Mouse (Mus musculus) CH12.LX (cell line): ENCODE results near the gene Tpk1. TPM values are rescaled to one million over a fixed set of nuclear protein-coding genes. Genes with fewer than 3 reads are reported as not detected.

Experiments used
- DNase-seq: peaks from one replicate; pipeline ENCODE4 v3.0.0-alpha.2; 2013; ENCODE audit errors: extremely low read depth
- H3K27ac ChIP-seq: 2 replicates; pipeline ENCODE4 v1.5.1; 2012; ENCODE audit warnings: low read depth, mild to moderate bottlenecking, control low read depth, moderate library complexity; ENCODE audit not compliant: insufficient read depth
- H3K27me3 ChIP-seq: replicated peaks from 2 replicates; pipeline ENCODE3; 2012; ENCODE audit warnings: inconsistent platforms
- H3K36me3 ChIP-seq, 2 experiments: replicated peaks in 1 of 2; 2 replicates each; pipeline versions ENCODE3 to v1.6.1; 2012; ENCODE audit warnings: inconsistent platforms in 1 of 2, low read length in 1 of 2, mild to moderate bottlenecking in 1 of 2, mixed read lengths in 1 of 2, moderate library complexity in 1 of 2; ENCODE audit not compliant: control insufficient read depth in 1 of 2, insufficient read depth in 1 of 2
- H3K4me1 ChIP-seq, 2 experiments: 2 replicates each; pipeline ENCODE4 v1.6.1; 2012; ENCODE audit warnings: inconsistent platforms in 1 of 2, moderate library complexity in 1 of 2; ENCODE audit not compliant: insufficient read depth in 2 of 2, control insufficient read depth in 1 of 2
- H3K4me2 ChIP-seq: 2 replicates; pipeline ENCODE4 v1.6.1; 2012; ENCODE audit warnings: low read depth, mild to moderate bottlenecking, control low read depth; ENCODE audit not compliant: poor library complexity, insufficient read depth, severe bottlenecking
- H3K4me3 ChIP-seq, 3 experiments: fragments of 150-350 bp in 1 of 3; sonication (generic) in 1 of 3; replicated peaks in 1 of 3; 2 replicates each; pipeline versions ENCODE3 to v1.5.1; 2011 to 2012; ENCODE audit warnings: low read depth in 2 of 3, low read length in 2 of 3, mild to moderate bottlenecking in 2 of 3, moderate library complexity in 2 of 3, control low read depth in 1 of 3, improper control_type of control experiment in 1 of 3, inconsistent platforms in 1 of 3, mixed read lengths in 1 of 3; ENCODE audit not compliant: poor library complexity in 1 of 3
- H3K79me2 ChIP-seq: replicated peaks from 2 replicates; pipeline ENCODE4 v1.6.1; 2012; ENCODE audit warnings: mild to moderate bottlenecking, moderate library complexity; ENCODE audit not compliant: control insufficient read depth, poor library complexity, insufficient read depth, severe bottlenecking; ENCODE audit errors: extremely low read depth
- H3K9ac ChIP-seq: 2 replicates; pipeline ENCODE4 v1.6.1; 2012; ENCODE audit warnings: low read depth, mild to moderate bottlenecking, control low read depth, moderate library complexity; ENCODE audit not compliant: insufficient read depth
- H3K9me3 ChIP-seq: replicated peaks from 2 replicates; pipeline ENCODE3; 2012; ENCODE audit warnings: low read length, inconsistent platforms, mixed read lengths
- BHLHE40 ChIP-seq: IDR thresholded peaks from 2 replicates; pipeline ENCODE4 v1.6.1; 2011; ENCODE audit warnings: mild to moderate bottlenecking, low read depth, low read length, improper control_type of control experiment
- CHD1 ChIP-seq: IDR thresholded peaks from 2 replicates; pipeline ENCODE4 v1.6.1; 2012; ENCODE audit warnings: low read depth, low read length, improper control_type of control experiment, inconsistent platforms
- CHD2 ChIP-seq: IDR thresholded peaks from 2 replicates; pipeline ENCODE4 v1.6.1; 2011; ENCODE audit warnings: low read length, improper control_type of control experiment
- CTCF ChIP-seq, 2 experiments: IDR thresholded peaks in 1 of 2; conservative IDR thresholded peaks in 1 of 2; 2 replicates each; pipeline ENCODE4 v1.5.1; 2011 to 2012; ENCODE audit warnings: low read depth in 2 of 2, low read length in 2 of 2, improper control_type of control experiment in 1 of 2, inconsistent platforms in 1 of 2, mild to moderate bottlenecking in 1 of 2, moderate library complexity in 1 of 2
- E2F4 ChIP-seq: IDR thresholded peaks from 2 replicates; pipeline ENCODE4 v1.6.1; 2011; ENCODE audit warnings: low read depth, low read length, improper control_type of control experiment; ENCODE audit not compliant: insufficient replicate concordance
- ELF1 ChIP-seq: IDR thresholded peaks from 2 replicates; pipeline ENCODE4 v1.6.1; 2014; ENCODE audit warnings: low read depth, mild to moderate bottlenecking, inconsistent platforms, low read length, improper control_type of control experiment
- EP300 ChIP-seq: IDR thresholded peaks from 2 replicates; pipeline ENCODE4 v1.6.1; 2011; ENCODE audit warnings: low read length, improper control_type of control experiment
- ETS1 ChIP-seq: conservative IDR thresholded peaks from 2 replicates; pipeline ENCODE4 v1.6.1; 2012; ENCODE audit warnings: low read depth, mild to moderate bottlenecking, inconsistent platforms, low read length, improper control_type of control experiment, moderate library complexity
- GABPA ChIP-seq: IDR thresholded peaks from 2 replicates; pipeline ENCODE4 v1.6.1; 2012; ENCODE audit warnings: low read depth, low read length, improper control_type of control experiment, inconsistent platforms; ENCODE audit not compliant: insufficient replicate concordance
- HCFC1 ChIP-seq: IDR thresholded peaks from 2 replicates; pipeline ENCODE4 v1.6.1; 2012; ENCODE audit warnings: low read depth, mild to moderate bottlenecking, inconsistent platforms, low read length, improper control_type of control experiment
- IRF4 ChIP-seq: IDR thresholded peaks from 2 replicates; pipeline ENCODE4 v1.6.1; 2014; ENCODE audit warnings: low read depth, mild to moderate bottlenecking, inconsistent platforms, low read length, improper control_type of control experiment
- JUN ChIP-seq: IDR thresholded peaks from 2 replicates; pipeline ENCODE4 v1.6.1; 2011; ENCODE audit warnings: low read depth, mild to moderate bottlenecking, low read length, improper control_type of control experiment, moderate library complexity; ENCODE audit not compliant: insufficient read depth
- JUND ChIP-seq: conservative IDR thresholded peaks from 2 replicates; pipeline ENCODE4 v1.6.1; 2011; ENCODE audit warnings: low read depth, low read length, improper control_type of control experiment
- KAT2A ChIP-seq: IDR thresholded peaks from 2 replicates; pipeline ENCODE4 v1.6.1; 2012; ENCODE audit warnings: low read length, improper control_type of control experiment, inconsistent platforms; ENCODE audit not compliant: insufficient replicate concordance
- MAFK ChIP-seq: IDR thresholded peaks from 2 replicates; pipeline ENCODE4 v1.6.1; 2011; ENCODE audit warnings: low read length, improper control_type of control experiment; ENCODE audit not compliant: insufficient replicate concordance
- MAX ChIP-seq: IDR thresholded peaks from 2 replicates; pipeline ENCODE4 v1.6.1; 2011; ENCODE audit warnings: low read length, improper control_type of control experiment
- MAZ ChIP-seq: IDR thresholded peaks from 2 replicates; pipeline ENCODE4 v1.6.1; 2012; ENCODE audit warnings: low read depth, mild to moderate bottlenecking, inconsistent platforms, low read length, improper control_type of control experiment, moderate library complexity
- MEF2A ChIP-seq: IDR thresholded peaks from 2 replicates; pipeline ENCODE4 v1.6.1; 2014; ENCODE audit warnings: low read depth, mild to moderate bottlenecking, inconsistent platforms, low read length, improper control_type of control experiment, borderline replicate concordance
- MXI1 ChIP-seq: IDR thresholded peaks from 2 replicates; pipeline ENCODE4 v1.6.1; 2011; ENCODE audit warnings: mild to moderate bottlenecking, low read depth, low read length, improper control_type of control experiment
- MYC ChIP-seq: IDR thresholded peaks from 2 replicates; pipeline ENCODE4 v1.6.1; 2011; ENCODE audit warnings: low read depth, mild to moderate bottlenecking, improper control_type of control experiment, low read length
- NELFE ChIP-seq: IDR thresholded peaks from 2 replicates; pipeline ENCODE4 v1.6.1; 2011; ENCODE audit warnings: low read depth, low read length, improper control_type of control experiment
- NRF1 ChIP-seq: IDR thresholded peaks from 2 replicates; pipeline ENCODE4 v1.6.1; 2014; ENCODE audit warnings: low read depth, mild to moderate bottlenecking, inconsistent platforms, low read length, improper control_type of control experiment, moderate library complexity
- PAX5 ChIP-seq: IDR thresholded peaks from 2 replicates; pipeline ENCODE4 v1.6.1; 2012; ENCODE audit warnings: low read length, inconsistent platforms, mixed read lengths
- POLR2A ChIP-seq: IDR thresholded peaks from 2 replicates; pipeline ENCODE4 v1.6.1; 2011; ENCODE audit warnings: low read depth, mild to moderate bottlenecking, improper control_type of control experiment, low read length
- POLR2AphosphoS2 ChIP-seq: IDR thresholded peaks from 2 replicates; pipeline ENCODE4 v1.6.1; 2011; ENCODE audit warnings: low read depth, low read length, improper control_type of control experiment
- RAD21 ChIP-seq: IDR thresholded peaks from 2 replicates; pipeline ENCODE4 v1.6.1; 2011; ENCODE audit warnings: low read depth, mild to moderate bottlenecking, low read length, improper control_type of control experiment, moderate library complexity
- RCOR1 ChIP-seq: conservative IDR thresholded peaks from 2 replicates; pipeline ENCODE4 v1.6.1; 2012; ENCODE audit warnings: low read depth, mild to moderate bottlenecking, inconsistent platforms, low read length, improper control_type of control experiment
- SIN3A ChIP-seq: IDR thresholded peaks from 2 replicates; pipeline ENCODE4 v1.6.1; 2012; ENCODE audit warnings: low read length, improper control_type of control experiment, inconsistent platforms
- SMC3 ChIP-seq: IDR thresholded peaks from 2 replicates; pipeline ENCODE4 v1.6.1; 2011; ENCODE audit warnings: low read depth, low read length, improper control_type of control experiment
- TBP ChIP-seq: conservative IDR thresholded peaks from 2 replicates; pipeline ENCODE4 v1.6.1; 2011; ENCODE audit warnings: low read depth, low read length, improper control_type of control experiment
- TCF12 ChIP-seq: IDR thresholded peaks from 2 replicates; pipeline ENCODE4 v1.6.1; 2014; ENCODE audit warnings: low read depth, mild to moderate bottlenecking, inconsistent platforms, low read length, improper control_type of control experiment
- UBTF ChIP-seq: IDR thresholded peaks from 2 replicates; pipeline ENCODE4 v1.6.1; 2012; ENCODE audit warnings: low read depth, mild to moderate bottlenecking, inconsistent platforms, low read length, improper control_type of control experiment, moderate library complexity
- USF1 ChIP-seq: IDR thresholded peaks from 2 replicates; pipeline ENCODE4 v1.6.1; 2014; ENCODE audit warnings: low read depth, mild to moderate bottlenecking, inconsistent platforms, low read length, improper control_type of control experiment
- USF2 ChIP-seq: conservative IDR thresholded peaks from 2 replicates; pipeline ENCODE4 v1.6.1; 2011; ENCODE audit warnings: low read depth, low read length, improper control_type of control experiment
- ZC3H11A ChIP-seq: IDR thresholded peaks from 2 replicates; pipeline ENCODE4 v1.6.1; 2012; ENCODE audit warnings: low read depth, mild to moderate bottlenecking, inconsistent platforms, low read length, improper control_type of control experiment
- ZKSCAN1 ChIP-seq: IDR thresholded peaks from 2 replicates; pipeline ENCODE4 v1.6.1; 2012; ENCODE audit warnings: low read depth, inconsistent platforms, low read length, improper control_type of control experiment, borderline replicate concordance
- ZMIZ1 ChIP-seq: IDR thresholded peaks from 2 replicates; pipeline ENCODE4 v1.6.1; 2012; ENCODE audit warnings: low read depth, mild to moderate bottlenecking, inconsistent platforms, low read length, improper control_type of control experiment
- ZNF384 ChIP-seq: IDR thresholded peaks from 2 replicates; pipeline ENCODE4 v1.6.1; 2012; ENCODE audit warnings: low read depth, low read length, improper control_type of control experiment, inconsistent platforms
- dilution Hi-C: fragments of 300-500 bp; cut with MboI; formaldehyde crosslinking; loops from 2 replicates; pipeline ENCODE4 v1.14.3; 2020; ENCODE audit warnings: low sequenced_read_pairs; ENCODE audit not compliant: extremely low pct_unique_long_range_greater_than_20kb, extremely low pct_ligation_motif_present
- in situ Hi-C: fragments of 300-500 bp; cut with MboI; formaldehyde crosslinking; loops from 3 replicates; pipeline ENCODE4 v1.14.3; 2019; ENCODE audit warnings: low sequenced_read_pairs, low pct_ligation_motif_present, low pct_unique_long_range_greater_than_20kb, mixed read lengths
- polyA plus RNA-seq: library from polyadenylated mRNA; unstranded; fragments of >175 nt; gene quantifications from 2 replicates; pipeline ENCODE4 v1.2.1, GENCODE M21; 2012; ENCODE audit warnings: low read depth; ENCODE audit not compliant: insufficient read length
- total RNA-seq, 2 experiments: library from RNA; depleted of rRNA; stranded (reverse); fragments of 300-350 nt in 1 of 2; fragments of >200 nt in 1 of 2; gene quantifications; 2 replicates each; pipeline ENCODE4 v1.2.3; 2012 to 2014

Tpk1 gene
- 3.9 TPM in 2 replicates for total RNA-seq (2012; rRNA removed)
- total RNA-seq (2014; rRNA removed) = 6.3 and 6.7 TPM in 2 replicates
- 4.8 and 5.7 TPM in 2 replicates for polyA plus RNA-seq

DNA sequence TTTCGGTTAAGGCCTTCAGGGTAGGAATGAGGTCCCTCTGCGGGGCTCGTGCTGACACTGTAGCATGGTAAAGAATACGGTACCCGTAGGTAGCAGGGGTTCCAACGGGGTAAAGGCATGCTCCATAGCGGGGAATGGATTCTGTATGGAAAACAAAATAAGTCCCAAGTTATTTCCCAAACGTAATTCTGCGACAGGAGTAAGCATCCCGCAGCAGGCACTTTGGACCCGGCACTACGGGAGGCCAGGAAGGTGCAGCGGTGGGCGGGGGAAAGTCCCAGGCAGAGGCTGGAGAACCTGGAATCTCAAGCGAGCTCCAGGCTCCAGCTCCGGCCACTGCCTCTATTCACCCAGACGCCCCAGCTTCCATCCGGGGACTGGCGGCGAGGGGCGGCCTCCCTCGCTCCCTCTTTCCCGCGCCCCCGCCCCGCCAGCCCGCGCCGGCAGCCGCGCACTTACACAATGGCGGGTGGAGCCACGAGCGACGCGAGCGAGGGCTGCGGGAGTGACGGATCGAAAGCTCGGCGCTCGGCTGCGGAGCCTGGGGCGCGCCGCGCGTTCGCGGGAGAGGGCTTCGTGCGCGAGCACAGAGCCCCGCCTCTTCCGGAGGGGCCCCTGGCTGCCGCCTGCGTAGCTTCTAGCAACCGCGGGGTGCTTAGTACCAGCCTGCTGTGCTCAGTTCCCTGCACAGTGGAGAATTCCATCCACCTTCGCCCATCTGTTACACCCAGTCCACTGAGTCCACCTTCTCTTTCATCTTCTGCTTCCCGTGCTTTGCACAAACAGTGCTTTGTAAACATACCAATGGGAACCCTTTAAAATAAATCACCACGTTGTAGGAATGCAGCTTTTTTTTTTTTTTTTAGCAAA is at the start of gene Tpk1:
Tpk1 (minus strand) TSS at position 602 of the 870 bp plus-strand sequence.
- H3K27me3 ChIP-seq = no peaks in the 10 kb centered on the region
- DNase-seq = peak; percentile 86
- in situ Hi-C loops = no loop called here
- no peaks in the 10 kb centered on the region for H3K9me3 ChIP-seq
- H3K36me3 ChIP-seq = peaks cover 3 to 15% of the 10 kb centered on the region in 2 experiments
- 0 out of 2 replicates have a peak, but pooled peaks cover 2% of the 10 kb centered on the region for H3K79me2 ChIP-seq
- peak within 1 kb of the TSS; percentile 95 for H3K9ac ChIP-seq
- TF ChIP-seq MYC = no peak; the same call in 1 of the 2 replicates
- TF ChIP-seq TCF12 = peak; percentile 82
- no peak for TF ChIP-seq MAX
- TF ChIP-seq ZNF384 = peak; percentile 73
- no peak for TF ChIP-seq EP300
- TF ChIP-seq NELFE = peak; percentile 87
- TF ChIP-seq GABPA = no peak
- TF ChIP-seq RCOR1 = no peak
- peak; percentile 66 for TF ChIP-seq ELF1
- no peak for TF ChIP-seq USF1
- no peak; the same call in 1 of the 2 replicates for TF ChIP-seq SIN3A
- no peak for TF ChIP-seq JUN
- no peak for TF ChIP-seq E2F4
- no peak for TF ChIP-seq MAZ
- peak; percentile 63 for TF ChIP-seq MEF2A
- TF ChIP-seq JUND = no peak
- no peak for TF ChIP-seq RAD21
- TF ChIP-seq CHD1 = no peak
- TF ChIP-seq PAX5 = no peak
- peak; percentile 91 for TF ChIP-seq POLR2A
- TF ChIP-seq ZMIZ1 = no peak; the same call in 1 of the 2 replicates
- TF ChIP-seq BHLHE40 = no peak
- TF ChIP-seq ZKSCAN1 = no peak
- no peak for TF ChIP-seq UBTF
- no peak for TF ChIP-seq SMC3
- peak; percentile 66 for TF ChIP-seq NRF1
- peak; percentile 59; the same call in 1 of the 2 replicates for TF ChIP-seq MXI1
- no peak for TF ChIP-seq POLR2AphosphoS2
- no peak for TF ChIP-seq ZC3H11A
- no peak for TF ChIP-seq MAFK
- TF ChIP-seq HCFC1 = peak; percentile 81
- peak; percentile 50; the same call in 1 of the 2 replicates for TF ChIP-seq IRF4
- TF ChIP-seq CTCF (conservative IDR thresholded peaks at IDR 0.05 in 1 of 2, IDR thresholded peaks at IDR 0.05 in 1 of 2; ENCODE audit: low read depth in 2 of 2, low read length in 2 of 2) = no peak
- TF ChIP-seq TBP = peak; percentile 85
- TF ChIP-seq ETS1 = no peak
- no peak for TF ChIP-seq USF2
- no peak for TF ChIP-seq KAT2A
- TF ChIP-seq CHD2 = no peak
- TF ChIP-seq, all 38 proteins: peak for 11
- H3K4me1 ChIP-seq = peaks cover 2 to 34% of the 10 kb centered on the region in 2 experiments; a peak in 2 of 4 replicates
- peak within 1 kb of the TSS; percentile 51; the same call in 1 of the 2 replicates for H3K27ac ChIP-seq
- peak within 1 kb of the TSS; percentile 72 to 90 (median 79) for H3K4me3 ChIP-seq
- H3K4me2 ChIP-seq = peak within 1 kb of the TSS; percentile 97
- dilution Hi-C loops = no loop called here
